Mouse (Mus musculus): Measurements from ENCODE around the gene Rarg. TPM values are rescaled to one million over a fixed set of nuclear protein-coding genes. Genes with fewer than 3 reads are reported as not detected.

Gene Rarg
- 18.4 TPM for polyA plus RNA-seq (2017; shearing (Covaris generic))

DNA sequence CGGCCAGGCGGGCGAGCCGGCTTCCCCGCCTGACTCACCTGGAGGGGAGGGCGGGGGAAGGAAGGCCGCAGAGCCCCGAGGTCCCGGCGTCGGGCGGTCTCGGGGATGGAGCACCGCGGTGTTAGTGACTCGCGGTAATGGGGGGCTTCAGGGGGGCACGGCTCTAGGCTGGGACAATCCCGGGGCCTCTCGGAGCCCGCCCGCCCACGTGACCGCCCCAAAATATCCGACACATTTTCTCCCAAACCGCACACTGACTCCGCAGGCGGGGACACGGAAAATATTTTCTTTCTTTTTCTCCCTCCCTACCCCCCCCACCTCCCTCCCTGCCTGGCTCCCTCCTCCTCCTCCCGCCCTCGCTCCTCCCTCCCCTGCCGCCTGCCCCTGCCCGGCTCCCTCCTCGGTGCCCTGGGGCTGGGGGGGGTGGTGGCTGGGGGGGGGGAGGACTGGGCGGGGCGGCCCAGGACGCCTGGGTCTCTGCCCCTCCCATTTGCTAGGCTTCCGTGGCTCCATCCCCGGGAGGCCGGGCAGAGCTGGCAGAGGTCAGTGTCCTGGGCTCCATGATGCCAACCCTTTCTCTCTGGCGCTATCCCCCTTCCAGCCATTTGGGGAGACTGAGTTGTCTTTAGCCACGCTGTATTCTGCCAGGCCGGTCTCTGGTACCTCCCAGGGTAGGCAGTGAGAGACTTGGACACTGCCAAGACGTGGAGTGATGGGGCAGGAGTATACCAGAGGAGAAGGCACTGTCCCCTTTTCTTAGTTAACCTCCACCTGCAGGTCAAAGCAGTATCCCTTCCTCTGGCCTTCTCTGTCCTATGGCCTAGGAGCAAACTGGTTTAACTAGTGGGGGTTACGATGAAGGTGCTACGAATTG is at the start of gene Rarg:
Gene Rarg, minus strand, starts transcription at position 316 of the 874 bp plus-strand sequence.

GRCm38 (mm10) chr15:102295633-102296367 is 38.5 kb upstream of the Rarg start, which contains the start of gene Espl1:
Gene Espl1, plus strand, starts transcription at chr15:102296266.

GRCm38 (mm10) chr15:102279092-102279782 is 21.9 kb upstream of the Rarg start, which contains the start of gene Mfsd5:
Gene Mfsd5, plus strand, starts transcription at chr15:102279454.

GRCm38 (mm10) chr15:102270274-102270960 is 13.1 kb upstream of the Rarg start, which contains the start of gene Gm9918:
Gene Gm9918, plus strand, starts transcription at chr15:102270563.

GRCm38 (mm10) chr15:102231748-102232147 is 25.6 kb downstream of the Rarg start, which contains the start of gene Itgb7:
Gene Itgb7, minus strand, starts transcription at chr15:102231944.

DNA sequence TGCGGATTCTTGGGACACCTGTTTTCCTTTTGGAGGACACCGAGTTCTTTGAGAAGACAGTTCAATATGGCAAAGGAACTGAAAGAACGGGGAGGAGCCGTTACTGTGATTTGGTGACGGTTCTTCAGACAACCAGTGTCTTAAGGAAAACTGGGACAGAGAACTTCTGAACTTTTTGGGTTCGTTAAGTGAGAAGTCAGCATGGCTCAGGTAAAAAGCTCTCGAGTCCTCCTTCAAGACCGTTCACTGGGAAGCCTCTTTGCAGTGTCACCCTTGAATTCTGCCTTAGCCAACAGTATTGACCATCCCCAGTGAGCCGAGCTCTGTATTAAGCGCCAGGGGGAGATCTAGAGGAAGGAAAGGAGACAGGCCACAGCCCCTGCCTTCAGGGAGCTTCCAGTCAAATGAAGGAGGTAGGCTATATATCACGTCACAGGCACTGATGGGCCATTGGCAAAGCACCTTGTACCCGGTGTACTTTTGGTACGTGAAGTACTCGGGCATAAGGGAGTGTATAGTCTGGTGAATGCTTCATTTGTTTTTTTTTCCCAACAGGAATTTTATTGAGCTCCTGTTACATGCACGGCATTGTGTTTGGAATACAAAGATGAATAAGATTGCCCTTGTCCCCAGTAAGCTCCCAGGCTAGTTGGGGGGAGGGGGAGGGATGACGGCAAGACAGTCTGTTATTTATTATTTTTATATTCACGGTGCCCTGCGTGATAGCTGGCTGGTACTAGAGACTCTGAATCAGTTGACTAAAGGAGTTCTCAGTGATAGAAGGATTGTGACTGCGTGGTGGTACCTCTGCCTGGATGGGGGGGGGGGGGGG is 52.4 kb downstream of the Rarg start, which contains the start of gene Csad:
Gene Csad, minus strand, starts transcription at position 51 of the 832 bp plus-strand sequence.

DNA sequence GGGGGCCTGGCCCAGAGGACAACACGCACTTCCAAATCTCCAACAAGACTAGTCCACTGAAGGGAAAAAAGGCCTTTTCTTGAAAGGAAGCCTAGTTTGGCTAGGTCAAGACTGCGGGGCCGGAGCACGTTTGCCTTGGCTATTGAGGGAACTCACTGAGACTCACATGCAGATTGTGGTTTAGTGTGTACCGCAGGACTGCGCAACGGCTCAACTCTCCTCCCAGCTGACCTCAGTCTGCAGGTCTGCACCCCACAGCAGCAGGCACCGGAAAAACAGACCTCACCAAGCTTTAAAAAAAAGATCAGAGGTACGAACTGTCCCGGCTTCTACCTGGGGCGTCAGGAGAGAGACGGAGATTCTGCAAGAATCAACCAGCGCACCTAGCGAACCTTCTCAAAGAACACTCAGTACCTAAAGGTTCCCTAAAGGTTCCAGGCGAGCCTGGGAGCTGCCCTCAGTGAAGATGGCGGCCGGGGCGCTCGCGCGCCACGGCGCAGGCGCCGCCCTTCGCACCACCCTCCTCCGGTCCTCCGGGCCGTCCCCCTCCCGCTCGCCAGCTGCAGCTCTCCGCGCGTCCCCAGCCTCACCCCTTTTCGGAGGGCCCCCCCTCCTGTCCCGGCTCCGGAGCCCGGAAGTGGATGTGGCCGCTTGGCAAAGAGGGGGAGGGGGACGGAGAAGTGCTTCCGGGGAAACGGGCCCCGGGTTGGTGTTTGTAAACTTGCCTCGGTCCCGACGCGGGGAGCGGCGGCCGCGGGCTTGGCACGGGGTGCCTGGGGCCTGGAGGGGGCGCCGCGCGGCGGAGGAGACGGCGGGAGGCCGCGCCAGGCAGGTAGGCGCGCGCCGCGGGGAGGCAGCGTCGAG is 54.1 kb downstream of the Rarg start, which contains the start of gene Zfp740:
Gene Zfp740, plus strand, starts transcription at position 279 of the 864 bp plus-strand sequence.

Other genes starting within 250 kb of the Rarg start
- 0.39 TPM for gene Krt18, start 229.3 kb downstream of the Rarg start, polyA plus RNA-seq (2017; shearing (Covaris generic))
- gene Eif4b, start 183.7 kb downstream of the Rarg start, polyA plus RNA-seq (2017; shearing (Covaris generic)) = 80.1 TPM
- 4.6 TPM for gene Tns2, start 157.1 kb downstream of the Rarg start, polyA plus RNA-seq (2017; shearing (Covaris generic))
- 46.8 TPM for gene Spryd3, start 121.3 kb downstream of the Rarg start, polyA plus RNA-seq (2017; shearing (Covaris generic))
- 0.80 TPM for gene Igfbp6, start 113.2 kb downstream of the Rarg start, polyA plus RNA-seq (2017; shearing (Covaris generic))
- gene Soat2, start 107.0 kb downstream of the Rarg start, polyA plus RNA-seq (2017; shearing (Covaris generic)) = 9.5 TPM
- 74.4 TPM for gene Zfp740, start 54.3 kb downstream of the Rarg start, polyA plus RNA-seq (2017; shearing (Covaris generic))
- 8.5 TPM for gene Csad, start 52.8 kb downstream of the Rarg start, polyA plus RNA-seq (2017; shearing (Covaris generic))
- 1,327 TPM for gene Itgb7, start 25.6 kb downstream of the Rarg start, polyA plus RNA-seq (2017; shearing (Covaris generic))
- 0.40 TPM for gene Gm9918, start 13.0 kb upstream of the Rarg start, polyA plus RNA-seq (2017; shearing (Covaris generic))
- 40.0 TPM for gene Mfsd5, start 21.9 kb upstream of the Rarg start, polyA plus RNA-seq (2017; shearing (Covaris generic))
- 1.2 TPM for gene Espl1, start 38.7 kb upstream of the Rarg start, polyA plus RNA-seq (2017; shearing (Covaris generic))
- gene Pfdn5, start 68.6 kb upstream of the Rarg start, polyA plus RNA-seq (2017; shearing (Covaris generic)) = 421 TPM
- gene Myg1, start 74.2 kb upstream of the Rarg start, polyA plus RNA-seq (2017; shearing (Covaris generic)) = 49.8 TPM
- gene Aaas, start 93.3 kb upstream of the Rarg start, polyA plus RNA-seq (2017; shearing (Covaris generic)) = 42.9 TPM
- gene Sp7, start 109.7 kb upstream of the Rarg start, polyA plus RNA-seq (2017; shearing (Covaris generic)) = not detected
- 17.0 TPM for gene Sp1, start 148.6 kb upstream of the Rarg start, polyA plus RNA-seq (2017; shearing (Covaris generic))
- gene Amhr2, start 187.8 kb upstream of the Rarg start, polyA plus RNA-seq (2017; shearing (Covaris generic)) = not detected
- 682 TPM for gene Prr13, start 201.5 kb upstream of the Rarg start, polyA plus RNA-seq (2017; shearing (Covaris generic))
- 99.4 TPM for gene Pcbp2, start 213.0 kb upstream of the Rarg start, polyA plus RNA-seq (2017; shearing (Covaris generic))
- not detected for gene Gm10337, start 246.2 kb upstream of the Rarg start, polyA plus RNA-seq (2017; shearing (Covaris generic))

Data from effector memory CD4-positive, alpha-beta T cell, adult 7 months (primary cell).